Mouse (Mus musculus) midbrain, embryonic 16.5 days (tissue): ENCODE measurements around the gene Il1rl2. TPM values are rescaled to one million over a fixed set of nuclear protein-coding genes. Genes with fewer than 3 reads are reported as not detected.
"Not testable (repeated sequence)": the region's sequence is repeated elsewhere in the genome, so short reads cannot be mapped to it uniquely, and the experiment has no call there.

Experiments
- ATAC-seq: fragments of 200-750 bp; cut with Nextera tagmentation; 2 replicates; pipeline ENCODE4 v1.8.0; 2017; ENCODE audit warnings: moderate TSS enrichment
- H3K27ac ChIP-seq: fragments of 300-500 bp; sonication (generic); 2 replicates; pipeline ENCODE4 v1.5.1; 2014; ENCODE audit warnings: mild to moderate bottlenecking, low read length, mixed read lengths
- H3K27me3 ChIP-seq: fragments of 300-500 bp; sonication (generic); 2 replicates; pipeline ENCODE4 v1.6.1; 2014; ENCODE audit warnings: low read depth, low read length, mixed read lengths; ENCODE audit not compliant: control insufficient read depth, insufficient read depth
- H3K36me3 ChIP-seq: fragments of 300-500 bp; sonication (generic); 2 replicates; pipeline ENCODE4 v1.6.1; 2014; ENCODE audit warnings: mild to moderate bottlenecking, low read length, moderate library complexity, mixed read lengths; ENCODE audit not compliant: control insufficient read depth, insufficient read depth
- H3K4me1 ChIP-seq: fragments of 300-500 bp; sonication (generic); 2 replicates; pipeline ENCODE4 v1.6.1; 2014; ENCODE audit warnings: mild to moderate bottlenecking, low read length, mixed read lengths; ENCODE audit not compliant: control insufficient read depth, insufficient read depth
- H3K4me2 ChIP-seq: fragments of 300-500 bp; sonication (generic); 2 replicates; pipeline ENCODE4 v1.6.1; 2014; ENCODE audit warnings: mild to moderate bottlenecking, low read length, mixed read lengths
- H3K4me3 ChIP-seq: fragments of 300-500 bp; sonication (generic); 2 replicates; pipeline ENCODE4 v1.5.1; 2014; ENCODE audit warnings: low read depth, mild to moderate bottlenecking, low read length, moderate library complexity, mixed read lengths
- H3K9ac ChIP-seq: fragments of 300-500 bp; sonication (generic); 2 replicates; pipeline ENCODE4 v1.6.1; 2014; ENCODE audit warnings: low read depth, low read length, mixed read lengths
- H3K9me3 ChIP-seq: fragments of 300-500 bp; sonication (generic); replicated peaks from 2 replicates; pipeline ENCODE4 v1.6.1; 2014; ENCODE audit warnings: mild to moderate bottlenecking, low read length, mixed read lengths; ENCODE audit not compliant: control insufficient read depth, poor library complexity, severe bottlenecking
- WGBS: fragments of 180-500 bp; shearing (Covaris S2); extraction: QIAGEN DNeasy Blood & Tissue Kit; methylation state at CpG from one replicate; pipeline ENCODE4 v1.1.7; 2014; 5-methylcytosine and 5-hydroxymethylcytosine counted together
- polyA plus RNA-seq: library from polyadenylated mRNA; unstranded; fragments of >200 nt; fragmentation: Nextera tagmentation; extraction: Ambion mirVana; gene quantifications from 2 replicates; pipeline ENCODE4 v1.2.1, GENCODE M21; 2015

The Il1rl2 gene
- polyA plus RNA-seq, 1 experiment from 2014 or later: 0.75 TPM

DNA sequence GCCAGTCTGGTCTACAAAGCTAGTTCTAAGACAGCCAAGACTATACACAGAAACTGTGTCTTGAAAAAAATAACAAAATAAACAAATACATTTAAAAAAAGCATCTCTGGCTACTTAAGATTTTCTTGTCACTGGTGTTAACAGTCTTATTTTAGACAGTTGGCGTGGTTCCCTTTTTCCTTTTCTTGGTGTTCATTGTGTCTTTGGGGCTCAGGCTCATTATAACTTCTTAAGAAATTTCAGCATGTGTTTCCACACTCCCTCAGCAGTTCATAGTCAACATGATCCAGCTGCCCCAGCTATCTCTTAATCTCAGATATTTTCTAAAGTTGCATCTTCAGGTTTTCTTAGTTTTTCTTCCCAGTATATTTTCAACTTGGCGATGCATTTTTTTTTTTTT lies 32.2 kb upstream of the Il1rl2 start:
- no peaks in the 10 kb centered on the region for H3K9me3 ChIP-seq
- no peak for ATAC-seq
- no peaks in the 10 kb centered on the region for H3K36me3 ChIP-seq
- no peaks in the 10 kb centered on the region for H3K4me1 ChIP-seq
- no peak overlapping the region for H3K4me2 ChIP-seq
- no peaks in the 10 kb centered on the region for H3K27me3 ChIP-seq
- H3K27ac ChIP-seq: no peak overlapping the region
- H3K9ac ChIP-seq: no peak overlapping the region
- WGBS: 98% methylated on average over 2 of the region's 2 CpGs
- no peak overlapping the region for H3K4me3 ChIP-seq

- no peak overlapping the region for H3K27ac ChIP-seq
- no peak overlapping the region for H3K4me2 ChIP-seq
- 94% methylated on average over 7 of the region's 7 CpGs for WGBS
- no peaks in the 10 kb centered on the region for H3K36me3 ChIP-seq
- no peaks in the 10 kb centered on the region for H3K4me1 ChIP-seq
- no peak for ATAC-seq
- no peaks in the 10 kb centered on the region for H3K27me3 ChIP-seq
- no peak overlapping the region for H3K4me3 ChIP-seq
- no peak overlapping the region for H3K9ac ChIP-seq
- no peaks in the 10 kb centered on the region for H3K9me3 ChIP-seq
Measured at GRCm38 (mm10) chr1:40293891-40294290, 30.5 kb upstream of the Il1rl2 start.

- no peak overlapping the region for H3K27ac ChIP-seq
- H3K4me3 ChIP-seq: no peak overlapping the region
- no peaks in the 10 kb centered on the region for H3K27me3 ChIP-seq
- no peaks in the 10 kb centered on the region for H3K9me3 ChIP-seq
- WGBS: 93% methylated on average over 9 of the region's 9 CpGs
- ATAC-seq: no peak
- no peak overlapping the region for H3K9ac ChIP-seq
- H3K4me1 ChIP-seq: no peaks in the 10 kb centered on the region
- no peak overlapping the region for H3K4me2 ChIP-seq
- no peaks in the 10 kb centered on the region for H3K36me3 ChIP-seq
Measured at GRCm38 (mm10) chr1:40294824-40295223, 29.6 kb upstream of the Il1rl2 start.

DNA sequence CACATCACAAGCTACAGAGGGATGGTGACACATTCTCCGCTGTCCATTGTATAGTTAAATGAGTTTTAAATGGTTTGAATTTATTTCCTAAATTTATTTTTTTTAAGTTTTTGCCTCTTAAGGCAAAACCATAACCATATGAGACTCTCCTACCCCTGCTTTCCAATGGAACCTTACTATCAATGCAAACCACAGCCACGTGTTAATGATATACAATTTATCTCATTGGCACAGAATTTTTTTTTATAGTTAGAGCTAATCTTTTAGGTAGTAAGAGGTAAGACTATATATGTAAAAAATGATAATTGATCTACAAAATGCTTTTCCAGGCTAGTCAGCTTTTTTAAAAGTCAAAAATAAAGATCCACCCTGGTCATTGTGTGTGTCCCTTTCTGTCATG lies 26.4 kb upstream of the Il1rl2 start:
- no peaks in the 10 kb centered on the region for H3K36me3 ChIP-seq
- no peak for ATAC-seq
- WGBS: 86% methylated on average over 2 of the region's 2 CpGs

GRCm38 (mm10) chr1:40303179-40303866 lies 21.1 kb upstream of the Il1rl2 start:
- Histone ChIP-seq H3K4me2 (no peak overlapping the region), H3K36me3 (no peaks in the 10 kb centered on the region), H3K4me1 (no peaks in the 10 kb centered on the region), H3K27me3 (no peaks in the 10 kb centered on the region), H3K27ac (no peak overlapping the region), H3K4me3 (no peak overlapping the region), H3K9me3 (no peaks in the 10 kb centered on the region), H3K9ac (no peak overlapping the region)
- ATAC-seq: no peak
- WGBS: 55% methylated on average over 7 of the region's 7 CpGs

More for the DNA sequence above, 26.4 kb upstream of the Il1rl2 start:
- no peaks in the 10 kb centered on the region for H3K9me3 ChIP-seq
- H3K4me3 ChIP-seq: no peak overlapping the region
- no peaks in the 10 kb centered on the region for H3K4me1 ChIP-seq
- no peak overlapping the region for H3K9ac ChIP-seq
- no peak overlapping the region for H3K27ac ChIP-seq
- no peak overlapping the region for H3K4me2 ChIP-seq
- H3K27me3 ChIP-seq: no peaks in the 10 kb centered on the region

DNA sequence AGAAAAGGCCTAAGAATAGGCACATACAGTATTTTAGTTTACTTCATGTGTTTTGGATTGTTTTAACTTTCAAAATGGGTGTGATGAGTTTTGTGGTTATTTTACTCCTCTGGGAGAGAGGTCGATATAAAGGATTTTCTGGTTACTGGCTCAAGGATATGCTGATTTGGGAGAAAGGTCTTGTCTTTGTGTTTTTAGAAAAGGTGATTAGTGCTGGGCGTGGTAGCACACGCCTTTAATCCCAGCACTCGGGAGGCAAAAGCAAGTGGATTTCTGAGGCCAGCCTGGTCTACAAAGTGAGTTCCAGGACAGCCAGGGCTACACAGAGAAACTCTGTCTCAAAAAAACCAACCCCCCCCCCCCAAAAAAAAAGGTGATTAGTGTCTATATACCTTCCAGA lies 20.1 kb upstream of the Il1rl2 start:
- H3K36me3 ChIP-seq, ATAC-seq: not testable (repeated sequence)

GRCm38 (mm10) chr1:40306111-40306510 lies 18.3 kb upstream of the Il1rl2 start:
- Histone ChIP-seq H3K27me3 (no peaks in the 10 kb centered on the region), H3K4me3 (no peak overlapping the region), H3K9ac (no peak overlapping the region), H3K36me3 (no peaks in the 10 kb centered on the region), H3K9me3 (no peaks in the 10 kb centered on the region), H3K27ac (no peak overlapping the region), H3K4me1 (no peaks in the 10 kb centered on the region), H3K4me2 (no peak overlapping the region)
- WGBS: 81% methylated on average over 2 of the region's 2 CpGs
- no peak for ATAC-seq

More for the DNA sequence above, 20.1 kb upstream of the Il1rl2 start:
- H3K4me3 ChIP-seq, H3K4me1 ChIP-seq, H3K9me3 ChIP-seq, H3K4me2 ChIP-seq, H3K27me3 ChIP-seq, H3K27ac ChIP-seq, H3K9ac ChIP-seq: not testable (repeated sequence)
- 57% methylated on average over 4 of the region's 4 CpGs for WGBS

GRCm38 (mm10) chr1:40311123-40311522 lies 13.3 kb upstream of the Il1rl2 start:
- 91% methylated on average over 3 of the region's 3 CpGs for WGBS
- no peak overlapping the region for H3K9ac ChIP-seq
- ATAC-seq: no peak

DNA sequence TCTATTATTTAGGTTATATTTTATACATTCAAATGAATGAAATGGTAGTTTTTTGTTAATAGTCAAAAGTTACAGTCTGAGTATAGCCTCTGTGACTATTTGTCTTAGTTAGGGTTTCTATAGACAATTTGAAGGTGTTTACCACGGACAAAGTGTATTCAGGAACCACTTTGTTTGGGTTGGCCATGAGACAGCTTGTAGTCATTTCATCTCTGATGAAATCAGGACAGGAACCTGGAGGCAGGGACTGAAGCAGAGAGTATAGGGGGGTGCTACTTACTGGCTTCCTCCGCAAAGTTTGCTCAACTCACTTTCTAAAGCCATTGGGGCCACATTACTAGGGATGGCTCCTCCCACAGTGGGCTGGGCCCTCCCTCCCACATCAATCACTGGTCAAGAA lies 12.8 kb upstream of the Il1rl2 start:
- 81% methylated on average over 2 of the region's 2 CpGs for WGBS

More at GRCm38 (mm10) chr1:40311123-40311522, 13.3 kb upstream of the Il1rl2 start:
- Histone ChIP-seq H3K4me1 (no peaks in the 10 kb centered on the region), H3K9me3 (no peaks in the 10 kb centered on the region), H3K4me3 (no peak overlapping the region), H3K4me2 (no peak overlapping the region), H3K36me3 (no peaks in the 10 kb centered on the region), H3K27me3 (no peaks in the 10 kb centered on the region), H3K27ac (no peak overlapping the region)

More for the DNA sequence above, 12.8 kb upstream of the Il1rl2 start:
- Histone ChIP-seq H3K27me3 (no peaks in the 10 kb centered on the region), H3K4me1 (no peaks in the 10 kb centered on the region), H3K4me2 (no peak overlapping the region), H3K4me3 (no peak overlapping the region), H3K27ac (no peak overlapping the region), H3K9me3 (no peaks in the 10 kb centered on the region), H3K36me3 (no peaks in the 10 kb centered on the region), H3K9ac (no peak overlapping the region)
- no peak for ATAC-seq
